In genomic region chr17:47597261-47597660, GRCm38 (mm10) we compare ENCODE assay signal across 8 mouse cellular contexts. TPM values are rescaled to one million over a fixed set of nuclear protein-coding genes. Genes with fewer than 3 reads are reported as not detected.
DNase-seq lines count a peak whose midpoint lies in the region; ATAC-seq and TF ChIP-seq lines count a peak whose summit lies in the region.

No protein-coding gene starts in this region.

- H3K9me3 ChIP-seq in E14TG2a.4 (ENCODE audit: low read length), result no peaks in the 10 kb centered on the region
- H3K9me3 ChIP-seq in heart, embryonic 15.5 days (replicated peaks), result no peaks in the 10 kb centered on the region
- H3K9me3 ChIP-seq in liver, embryonic 11.5 days (ENCODE audit: control insufficient read depth, low read length), result no peaks in the 10 kb centered on the region

- H3K79me2 ChIP-seq in heart, adult 2 months (replicated peaks; ENCODE audit: control insufficient read depth, insufficient read depth, low read length), result no peaks in the 10 kb centered on the region; the same call in 1 of the 2 replicates

- peak overlapping the region; percentile 2; the same call in 1 of the 2 replicates for H3K9ac ChIP-seq in heart, adult 2 months (ENCODE audit: low read depth, low read length)
- peak overlapping the region; percentile 90 for H3K9ac ChIP-seq in heart, embryonic 15.5 days
- H3K9ac ChIP-seq in liver, embryonic 11.5 days (ENCODE audit: low read depth, low read length), result peak overlapping the region; percentile 96

- intact Hi-C loops in heart, adult 2 months (cut with DNase I), result no loop called here

- no peak for ATAC-seq in heart, embryonic 15.5 days (replicated peaks; ENCODE audit: insufficient number of reproducible peaks, insufficient read depth, low FRiP score, low read depth)
- ATAC-seq in liver, embryonic 11.5 days (replicated peaks; ENCODE audit: low FRiP score), result no peak

- peak in 1 of 2 experiments; percentile 40 for DNase-seq in heart, adult 2 months
- DNase-seq in heart, postnatal 4 days, result no peak
- peak; percentile 40 for DNase-seq in liver, embryonic 11.5 days (ENCODE audit: low spot score)
- no peak for DNase-seq in urinary bladder, postnatal 14 days (ENCODE audit: low spot score)
- no peak for DNase-seq in cerebellum, adult 18-20 months
- no peak for DNase-seq in right cerebral cortex, postnatal 14 days

- peak overlapping the region; percentile 84 for H3K4me2 ChIP-seq in heart, embryonic 15.5 days
- H3K4me2 ChIP-seq in liver, embryonic 11.5 days, result peak overlapping the region; percentile 95

- H3K4me1 ChIP-seq in heart, adult 2 months (ENCODE audit: control insufficient read depth, insufficient read depth, low read length), result peaks cover 16% of the 10 kb centered on the region
- H3K4me1 ChIP-seq in E14TG2a.4 (replicated peaks; ENCODE audit: low read depth, low read length), result peaks cover 91% of the 10 kb centered on the region
- H3K4me1 ChIP-seq in heart, embryonic 15.5 days (replicated peaks), result peaks cover 55% of the 10 kb centered on the region
- H3K4me1 ChIP-seq in liver, embryonic 11.5 days (replicated peaks; ENCODE audit: control insufficient read depth, insufficient read depth, low read length), result peaks cover 46% of the 10 kb centered on the region

- no peak for TF ChIP-seq CTCF in heart, adult 2 months (IDR thresholded peaks at IDR 0.05)
- no peak for TF ChIP-seq CTCF in E14TG2a.4 (conservative IDR thresholded peaks at IDR 0.05; ENCODE audit: low read length)

- H3K27me3 ChIP-seq in heart, adult 2 months (ENCODE audit: control insufficient read depth, insufficient read depth, low read length), result no peaks in the 10 kb centered on the region
- H3K27me3 ChIP-seq in E14TG2a.4 (ENCODE audit: insufficient read depth, low read length), result no peaks in the 10 kb centered on the region
- H3K27me3 ChIP-seq in heart, embryonic 15.5 days, result no peaks in the 10 kb centered on the region
- no peaks in the 10 kb centered on the region for H3K27me3 ChIP-seq in liver, embryonic 11.5 days (replicated peaks; ENCODE audit: control insufficient read depth, insufficient read depth, low read length)

- no peak for TF ChIP-seq EP300 in heart, adult 2 months (IDR thresholded peaks at IDR 0.05; ENCODE audit: insufficient read depth, low read depth, low read length)

- no peak overlapping the region for H3K4me3 ChIP-seq in heart, adult 2 months
- peak overlapping the region; percentile 92 for H3K4me3 ChIP-seq in E14TG2a.4 (replicated peaks; ENCODE audit: low read length)
- H3K4me3 ChIP-seq in heart, embryonic 15.5 days, result peak overlapping the region; percentile 86
- H3K4me3 ChIP-seq in liver, embryonic 11.5 days (ENCODE audit: low read depth, low read length), result peak overlapping the region; percentile 87

- peaks cover 3% of the 10 kb centered on the region; the same call in 1 of the 2 replicates for H3K36me3 ChIP-seq in heart, adult 2 months (ENCODE audit: control insufficient read depth, insufficient read depth, low read length)
- H3K36me3 ChIP-seq in E14TG2a.4 (ENCODE audit: insufficient read depth, low read length), result peaks cover 63% of the 10 kb centered on the region
- peaks cover 51% of the 10 kb centered on the region for H3K36me3 ChIP-seq in heart, embryonic 15.5 days
- peaks cover 45% of the 10 kb centered on the region for H3K36me3 ChIP-seq in liver, embryonic 11.5 days (ENCODE audit: control insufficient read depth, insufficient read depth, low read length)

- WGBS in heart, adult 2 months, result 40% methylated on average over 13 of the region's 13 CpGs
- 36% methylated on average over 13 of the region's 13 CpGs for WGBS in heart, embryonic 15.5 days
- WGBS in liver, embryonic 11.5 days, result 56% methylated on average over 13 of the region's 13 CpGs

- peak overlapping the region; percentile 91 for H3K27ac ChIP-seq in heart, adult 2 months
- H3K27ac ChIP-seq in heart, embryonic 15.5 days, result peak overlapping the region; percentile 95
- H3K27ac ChIP-seq in liver, embryonic 11.5 days (ENCODE audit: low read depth, low read length), result peak overlapping the region; percentile 99

- TF ChIP-seq POLR2A in heart, adult 2 months (IDR thresholded peaks at IDR 0.05; ENCODE audit: insufficient read depth, low read depth, low read length), result no peak

RNA-seq across cellular contexts. Expression of gene Bysl, which starts 14.0 kb away (rescaled TPM):
- 10 to 100 TPM; 15.7 to 15.9 TPM for total RNA-seq in heart, adult 2 months (2021)
- polyA plus RNA-seq in heart, adult 2 months (2012; rRNA removed), result 13.2 and 15.6 TPM in 2 replicates
- 10 to 100 TPM; 21.7 to 22.2 TPM for total RNA-seq in heart, postnatal 4 days (2021)
- polyA plus RNA-seq in heart, embryonic 15.5 days (2015; fragmentation: Nextera tagmentation; extraction: Ambion mirVana), result 18.2 and 22.6 TPM in 2 replicates
- polyA plus RNA-seq in liver, embryonic 11.5 days (2014; fragmentation: Nextera tagmentation; extraction: Ambion mirVana), result 43.1 and 45.9 TPM in 2 replicates

RNA-seq across cellular contexts. Expression of gene Med20, which starts 14.1 kb away (rescaled TPM):
- 10 to 100 TPM; 13.5 to 15.0 TPM for total RNA-seq in heart, adult 2 months (2021)
- 17.4 and 25.1 TPM in 2 replicates for polyA plus RNA-seq in heart, adult 2 months (2012; rRNA removed)
- total RNA-seq in heart, postnatal 4 days (2021), result 10 to 100 TPM; 20.3 to 20.7 TPM
- polyA plus RNA-seq in heart, embryonic 15.5 days (2015; fragmentation: Nextera tagmentation; extraction: Ambion mirVana), result 25.4 and 31.2 TPM in 2 replicates
- polyA plus RNA-seq in liver, embryonic 11.5 days (2014; fragmentation: Nextera tagmentation; extraction: Ambion mirVana), result 48.9 and 53.3 TPM in 2 replicates

RNA-seq across cellular contexts. Expression of gene Gm20517, which starts 14.1 kb away (rescaled TPM):
- 1 to 10 TPM; 2.8 TPM for total RNA-seq in heart, adult 2 months (2021)
- 0.27 and 1.5 TPM in 2 replicates for polyA plus RNA-seq in heart, adult 2 months (2012; rRNA removed)
- total RNA-seq in heart, postnatal 4 days (2021), result 1 to 10 TPM; 3.9 to 4.4 TPM
- 0.60 and 1.6 TPM in 2 replicates for polyA plus RNA-seq in heart, embryonic 15.5 days (2015; fragmentation: Nextera tagmentation; extraction: Ambion mirVana)
- 1.5 and 2.5 TPM in 2 replicates for polyA plus RNA-seq in liver, embryonic 11.5 days (2014; fragmentation: Nextera tagmentation; extraction: Ambion mirVana)

RNA-seq across cellular contexts. Expression of gene Usp49, which starts 33.2 kb away (rescaled TPM):
- total RNA-seq in heart, adult 2 months (2021), result 1 to 10 TPM; 3.4 to 3.6 TPM
- polyA plus RNA-seq in heart, adult 2 months (2012; rRNA removed), result 2.9 and 3.6 TPM in 2 replicates
- 1 to 10 TPM; 7.3 to 9.7 TPM for total RNA-seq in heart, postnatal 4 days (2021)
- 2.5 and 3.2 TPM in 2 replicates for polyA plus RNA-seq in heart, embryonic 15.5 days (2015; fragmentation: Nextera tagmentation; extraction: Ambion mirVana)
- 4.1 and 4.8 TPM in 2 replicates for polyA plus RNA-seq in liver, embryonic 11.5 days (2014; fragmentation: Nextera tagmentation; extraction: Ambion mirVana)

Comparison
In these comparisons a context has a peak if more than half of its experiments do, and no peak if none do; other contexts are left out.
1. H3K9ac ChIP-seq: peak in every context shown above with its lines; median percentile 96 in liver, embryonic 11.5 days; 90 in heart, embryonic 15.5 days; 2 in heart, adult 2 months.